Mouse (Mus musculus) cerebellum, postnatal 10 days (tissue): ENCODE data around the gene Gpx6.

ENCODE experiments used
- DNase-seq, 2 experiments: peaks; one replicate each; pipeline ENCODE4 v3.0.0; 2021; ENCODE audit warnings: mixed read lengths in 2 of 2

Gpx6 gene

GRCm38 (mm10) chr13:21326191-21326590, 14.3 kb downstream of the Gpx6 start:
- DNase-seq: peak; percentile 15 to 44

- peak; percentile 93 to 94 for DNase-seq
Observed at GRCm38 (mm10) chr13:21326657-21327211, 14.8 kb downstream of the Gpx6 start.

DNA sequence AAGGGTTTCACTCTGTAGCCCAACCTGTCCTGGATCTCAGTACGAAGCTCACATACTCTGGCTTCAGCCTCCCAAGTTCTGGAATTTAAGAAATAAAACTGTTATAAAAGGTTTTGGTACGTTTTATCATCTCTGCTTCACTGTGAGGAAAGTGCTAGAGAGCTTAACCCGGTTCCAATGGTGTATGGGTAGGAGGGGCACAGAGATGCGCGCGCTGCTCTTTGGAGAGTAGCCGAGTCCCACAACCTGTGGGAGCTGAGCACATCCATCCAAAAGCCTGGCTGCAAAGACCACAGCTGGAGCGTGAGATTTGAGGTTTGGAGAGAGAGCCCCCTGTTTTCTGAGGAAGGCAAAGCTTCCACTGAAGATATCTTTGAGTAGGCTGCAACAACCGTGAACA, 15.5 kb downstream of the Gpx6 start:
- peak; percentile 17 to 25 for DNase-seq

DNA sequence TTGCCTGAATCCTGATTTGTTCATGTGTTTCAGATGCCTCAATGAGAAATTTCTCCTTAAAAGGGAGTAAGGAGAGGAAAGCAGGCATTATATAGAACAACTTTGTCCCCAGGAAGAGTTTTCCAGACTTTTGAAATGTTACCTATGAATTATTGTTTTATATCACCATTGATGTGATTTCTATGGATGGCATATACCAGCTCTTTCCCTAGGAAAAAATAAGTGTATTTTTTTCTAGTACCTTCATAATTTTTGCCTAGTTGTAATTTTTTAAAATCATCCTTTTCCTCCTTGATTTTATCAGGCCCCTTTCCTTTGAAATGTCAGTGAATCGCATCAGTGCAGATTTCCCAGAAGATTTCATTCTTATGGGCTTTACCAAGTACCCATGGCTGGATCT, 34.7 kb downstream of the Gpx6 start, which contains the start of gene Olfr1367:
Olfr1367 (plus strand) TSS at position 301 of the 400 bp plus-strand sequence.
- no peak for DNase-seq

GRCm38 (mm10) chr13:21350593-21350992, 38.7 kb downstream of the Gpx6 start:
- DNase-seq: no peak

GRCm38 (mm10) chr13:21362621-21363248, 50.8 kb downstream of the Gpx6 start, which contains the start of gene Zscan12:
Gene Zscan12, plus strand, starts transcription at chr13:21362820.
- DNase-seq: peak; percentile 89 to 93

DNA sequence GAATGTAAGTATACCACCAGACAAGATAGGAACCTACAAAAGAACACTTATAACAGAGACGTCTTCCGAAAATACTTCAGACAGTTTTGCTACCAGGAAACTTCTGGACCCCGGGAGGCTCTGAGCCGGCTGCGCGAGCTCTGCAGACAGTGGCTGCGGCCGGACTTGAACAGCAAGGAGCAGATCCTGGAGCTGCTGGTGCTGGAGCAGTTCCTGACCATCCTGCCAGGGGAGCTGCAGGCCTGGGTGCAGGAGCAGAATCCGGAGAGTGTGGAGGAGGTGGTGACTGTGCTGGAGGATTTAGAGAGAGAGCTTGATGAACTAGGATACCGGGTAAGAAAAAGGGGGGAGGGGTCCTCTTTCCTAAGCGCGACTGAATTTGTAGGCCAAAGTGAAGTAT, 51.8 kb downstream of the Gpx6 start:
- peak; percentile 8 to 10 for DNase-seq

- no peak for DNase-seq
Observed at GRCm38 (mm10) chr13:21366635-21367034, 54.7 kb downstream of the Gpx6 start.
